Mouse (Mus musculus) brain, embryonic 14.5 days (tissue): ENCODE measurements at regions not wholly inside any gene's neighbourhood (a gene's known extent, or its start where the extent isn't known, plus 50 kb on each side); places are given as distances from the start of the nearest gene placed in this dataset.

Experiments
- CTCF ChIP-seq: fragments of 200-500 bp; IDR thresholded peaks from 2 replicates; pipeline ENCODE4 v1.5.1; 2012; ENCODE audit warnings: inconsistent platforms, mild to moderate bottlenecking, moderate library complexity, borderline replicate concordance; ENCODE audit not compliant: insufficient read depth, insufficient read length; ENCODE audit errors: extremely low read depth
- POLR2A ChIP-seq: fragments of 200-500 bp; IDR thresholded peaks from 2 replicates; pipeline ENCODE4 v1.6.1; 2012; ENCODE audit warnings: mild to moderate bottlenecking, inconsistent platforms, borderline replicate concordance; ENCODE audit not compliant: poor library complexity, insufficient read depth, insufficient read length, severe bottlenecking; ENCODE audit errors: extremely low read depth

DNA sequence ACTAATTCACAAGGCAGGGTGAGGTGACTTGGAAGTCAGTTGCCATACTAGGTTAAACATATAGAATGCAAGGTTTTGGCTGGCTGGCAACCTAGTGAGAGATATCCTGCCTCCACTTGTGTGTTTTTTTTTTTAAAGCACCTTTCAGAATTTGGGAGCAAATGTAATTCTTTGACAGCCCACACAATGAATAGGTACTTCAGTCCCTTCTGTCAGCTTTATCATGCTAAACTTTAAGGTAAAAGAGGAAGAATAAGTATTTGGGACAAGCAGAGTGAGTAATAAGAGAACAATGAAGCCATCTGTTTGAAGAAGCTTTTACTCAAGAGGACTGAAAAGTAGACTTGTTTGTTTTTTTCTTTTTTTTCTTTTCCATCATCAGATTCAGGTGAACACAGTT, 184.2 kb upstream of the Cntn4 start:
- TF ChIP-seq CTCF = no peak
- no peak for TF ChIP-seq POLR2A
